ENCODE assay signal across 17 mouse cellular contexts in the genomic region with DNA sequence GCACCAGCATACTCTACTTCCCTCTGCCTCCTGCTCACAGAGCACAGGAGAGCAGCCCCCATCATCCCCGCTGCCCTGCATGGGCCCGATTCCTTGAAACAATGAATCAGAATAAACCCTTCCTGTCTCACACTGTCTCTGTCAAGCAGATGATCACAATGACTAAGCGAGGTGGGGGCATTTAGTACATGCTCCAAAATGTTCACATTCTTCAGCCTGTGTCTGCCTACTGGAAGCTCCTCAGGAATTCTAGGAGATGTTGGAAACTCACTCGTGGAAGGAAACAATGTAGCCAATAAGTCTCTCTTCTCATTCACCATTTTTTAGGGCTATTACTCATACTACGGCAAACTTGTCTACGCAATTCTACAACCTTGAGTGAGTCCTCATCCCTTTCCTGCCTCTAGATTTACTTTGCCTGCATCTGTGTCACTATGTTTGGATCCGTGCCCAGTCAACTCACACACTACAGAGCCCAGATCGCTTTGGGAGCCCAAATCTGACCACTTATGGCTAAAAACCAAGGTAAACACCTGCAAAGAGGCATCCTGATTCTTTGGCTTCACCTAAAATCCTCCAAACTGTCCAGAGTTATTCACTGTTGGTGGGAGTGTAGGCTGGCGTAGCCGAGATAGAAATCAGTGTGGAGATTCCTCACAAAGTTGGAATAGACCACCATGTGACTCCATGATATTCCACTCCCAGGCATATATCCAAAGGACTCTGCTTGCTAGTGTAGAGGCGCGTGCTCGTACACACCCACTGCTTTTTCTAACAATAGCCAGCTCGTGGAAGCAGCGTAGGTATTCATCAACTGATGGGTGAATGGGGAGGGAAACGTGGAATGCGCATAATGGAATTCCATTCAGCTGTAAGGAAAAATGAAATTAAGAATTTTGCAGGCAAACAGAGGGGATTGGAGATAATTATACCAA.
DNase-seq lines count a peak whose midpoint lies in the region; ATAC-seq and TF ChIP-seq lines count a peak whose summit lies in the region.
"Had no signal": no experiment of that assay in that cellular context is flagged by ENCODE, and none has a peak within 500 bp of the region (broad histone marks: within the 10 kb centered on the region; RNA-seq: fewer than 3 reads in every experiment).

No protein-coding gene starts in this region.

- H3K4me1 ChIP-seq in midbrain, postnatal 0 days (ENCODE audit: insufficient read depth, low read length), result no peaks in the 10 kb centered on the region
- H3K4me1 ChIP-seq: forebrain, embryonic 13.5 days; hindbrain, embryonic 12.5 days had no signal

- no peak overlapping the region for H3K4me2 ChIP-seq in midbrain, postnatal 0 days (ENCODE audit: low read depth, low read length, poor library complexity, severe bottlenecking)
- H3K4me2 ChIP-seq: forebrain, embryonic 13.5 days; hindbrain, embryonic 12.5 days had no signal

- 84% methylated on average over 17 of the region's 17 CpGs for WGBS in midbrain, postnatal 0 days

- TF ChIP-seq CTCF in midbrain, postnatal 0 days (IDR thresholded peaks at IDR 0.05), result no peak

- H3K27ac ChIP-seq in midbrain, postnatal 0 days (ENCODE audit: low read depth, low read length), result no peak overlapping the region
- H3K27ac ChIP-seq: forebrain, embryonic 13.5 days; hindbrain, embryonic 12.5 days had no signal

- no peaks in the 10 kb centered on the region for H3K36me3 ChIP-seq in midbrain, postnatal 0 days (ENCODE audit: insufficient read depth, low read length)
- H3K36me3 ChIP-seq: hindbrain, embryonic 12.5 days had no signal

- H3K27me3 ChIP-seq in midbrain, postnatal 0 days (ENCODE audit: insufficient read depth, low read length), result no peaks in the 10 kb centered on the region
- H3K27me3 ChIP-seq: forebrain, embryonic 13.5 days; hindbrain, embryonic 12.5 days had no signal

- no peak for ATAC-seq in midbrain, postnatal 0 days (ENCODE audit: low FRiP score)
- ATAC-seq: activated CD4-positive, CD25-positive, alpha-beta regulatory T cell, adult 4 months; forebrain, embryonic 13.5 days; midbrain, embryonic 16.5 days had no signal

- DNase-seq in adrenal gland, postnatal 10 days, result peak; percentile 9
- DNase-seq in adrenal gland, postnatal 25 days, result no peak
- DNase-seq in layer of hippocampus, adult 8-10 months (ENCODE audit: low spot score in 2 of 2), result peak; percentile 10 to 23
- no peak for DNase-seq in layer of hippocampus, postnatal 10 days (ENCODE audit: low spot score in 2 of 2)
- DNase-seq in adrenal gland, postnatal 36 days, result peak; percentile 6 to 22
- DNase-seq in right cerebral cortex, postnatal 10 days (ENCODE audit: low spot score in 2 of 2), result peak; percentile 43 to 64
- DNase-seq in midbrain, postnatal 0 days (ENCODE audit: low spot score), result no peak
- DNase-seq in testis, postnatal 10 days (ENCODE audit: low spot score), result no peak
- DNase-seq: cerebellum, adult 18-20 months; cerebellum, postnatal 36 days; gastrocnemius, postnatal 25 days; lung, postnatal 10 days; thymus, adult 2 months had no signal

- no peaks in the 10 kb centered on the region for H3K9me3 ChIP-seq in midbrain, postnatal 0 days (ENCODE audit: low read length)
- H3K9me3 ChIP-seq: forebrain, embryonic 13.5 days had no signal

- no peak overlapping the region for H3K9ac ChIP-seq in midbrain, postnatal 0 days (replicated peaks; ENCODE audit: low read length, poor library complexity, severe bottlenecking)
- H3K9ac ChIP-seq: forebrain, embryonic 13.5 days; hindbrain, embryonic 12.5 days had no signal

- H3K4me3 ChIP-seq in midbrain, postnatal 0 days (ENCODE audit: low read depth, low read length), result no peak overlapping the region
- H3K4me3 ChIP-seq: forebrain, embryonic 13.5 days; hindbrain, embryonic 12.5 days had no signal

Comparison
In these comparisons a context has a peak if more than half of its experiments do, and no peak if none do; other contexts are left out.
1. DNase-seq: peak in adrenal gland, postnatal 10 days (single experiment), layer of hippocampus, adult 8-10 months (2 of 2), adrenal gland, postnatal 36 days (2 of 2) and right cerebral cortex, postnatal 10 days (2 of 2); none in adrenal gland, postnatal 25 days (single experiment), layer of hippocampus, postnatal 10 days (0 of 2), midbrain, postnatal 0 days (single experiment) and testis, postnatal 10 days (single experiment).